Mouse (Mus musculus): Measurements from ENCODE around the gene Ctxn1.

- TF ChIP-seq GATA1 (IDR thresholded peaks at IDR 0.05; ENCODE audit: low read length): no peak
- no peak for TF ChIP-seq TAL1 (IDR thresholded peaks at IDR 0.05; ENCODE audit: low read length)
Measured at GRCm38 (mm10) chr8:4247241-4247640, 11.8 kb downstream of the Ctxn1 start.

Data from erythroblast, embryonic 14.5 days (primary cell).